Mouse (Mus musculus) C2C12 (cell line): ENCODE data around the gene Gm21190. TPM values are rescaled to one million over a fixed set of nuclear protein-coding genes. Genes with fewer than 3 reads are reported as not detected.
"Not testable (repeated sequence)": the region's sequence is repeated elsewhere in the genome, so short reads cannot be mapped to it uniquely, and the experiment has no call there.

Experiments used
- H3K27me3 ChIP-seq: one replicate; pipeline ENCODE4 v1.6.1; 2011; ENCODE audit not compliant: control insufficient read depth, insufficient read depth, insufficient read length
- H3K36me3 ChIP-seq: one replicate; pipeline ENCODE4 v1.6.1; 2011; ENCODE audit not compliant: control insufficient read depth, insufficient read depth
- H3K4me3 ChIP-seq: one replicate; pipeline ENCODE4 v1.5.1; 2011; ENCODE audit warnings: mild to moderate bottlenecking, control low read depth; ENCODE audit not compliant: poor library complexity, insufficient read depth, severe bottlenecking
- H3K79me2 ChIP-seq: one replicate; pipeline ENCODE4 v1.6.1; 2011; ENCODE audit not compliant: control insufficient read depth, insufficient read depth
- H3K79me3 ChIP-seq: one replicate; pipeline ENCODE4 v1.6.1; 2011; ENCODE audit warnings: low read depth, control low read depth
- H3ac ChIP-seq: one replicate; pipeline ENCODE3; 2011; ENCODE audit warnings: low read depth; ENCODE audit not compliant: control insufficient read depth, insufficient read length
- CEBPB ChIP-seq: IDR thresholded peaks from one replicate; pipeline ENCODE4 v1.6.1; 2011; ENCODE audit warnings: low read depth, mild to moderate bottlenecking, control low read depth, moderate library complexity
- CTCF ChIP-seq: IDR thresholded peaks from one replicate; pipeline ENCODE4 v1.5.1; 2011; ENCODE audit not compliant: control insufficient read depth, insufficient read depth, insufficient read length
- FOSL1 ChIP-seq: IDR thresholded peaks from one replicate; pipeline ENCODE4 v1.8.0; 2011; ENCODE audit warnings: mild to moderate bottlenecking, low read length; ENCODE audit not compliant: poor library complexity, insufficient read depth, severe bottlenecking
- MAX ChIP-seq: IDR thresholded peaks from one replicate; pipeline ENCODE4 v1.6.1; 2011; ENCODE audit warnings: mild to moderate bottlenecking, control low read depth
- MYOD1 ChIP-seq: IDR thresholded peaks from one replicate; pipeline ENCODE4 v1.6.1; 2011; ENCODE audit warnings: low read depth; ENCODE audit not compliant: control insufficient read depth, insufficient read length
- MYOG ChIP-seq: IDR thresholded peaks from one replicate; pipeline ENCODE4 v1.6.1; 2011; ENCODE audit not compliant: control insufficient read depth, insufficient read length; ENCODE audit errors: extremely low read depth
- USF1 ChIP-seq: IDR thresholded peaks from one replicate; pipeline ENCODE4 v1.6.1; 2011; ENCODE audit warnings: low read depth, mild to moderate bottlenecking, control low read depth, moderate library complexity
- polyA plus RNA-seq: library from polyadenylated mRNA; unstranded; fragments of >200 nt; fragmentation: generic; extraction: Trizol; gene quantifications from one replicate; pipeline ENCODE4 v1.2.1, GENCODE M21; 2012; ENCODE audit warnings: missing spikeins

Gene Gm21190
- polyA plus RNA-seq, 1 experiment, result not detected

- not testable (repeated sequence) for H3K4me3 ChIP-seq, H3K27me3 ChIP-seq, H3K36me3 ChIP-seq, H3K79me3 ChIP-seq, H3K79me2 ChIP-seq, H3ac ChIP-seq
These were observed 16.8 kb downstream of the Gm21190 start for GRCm38 (mm10) chr5:15512236-15512635.

- H3K79me2 ChIP-seq, H3K27me3 ChIP-seq, H3K36me3 ChIP-seq, H3ac ChIP-seq, H3K4me3 ChIP-seq, H3K79me3 ChIP-seq: not testable (repeated sequence)
These were observed 19.1 kb downstream of the Gm21190 start for GRCm38 (mm10) chr5:15509911-15510310.

GRCm38 (mm10) chr5:15508460-15509451 is 20.3 kb downstream of the Gm21190 start:
- not testable (repeated sequence) for H3ac ChIP-seq, H3K36me3 ChIP-seq, H3K27me3 ChIP-seq, H3K79me3 ChIP-seq, H3K4me3 ChIP-seq, H3K79me2 ChIP-seq

- not testable (repeated sequence) for H3K79me3 ChIP-seq, H3ac ChIP-seq, H3K27me3 ChIP-seq, H3K36me3 ChIP-seq, H3K79me2 ChIP-seq, H3K4me3 ChIP-seq
These were observed 21.1 kb downstream of the Gm21190 start for GRCm38 (mm10) chr5:15507757-15508459.

GRCm38 (mm10) chr5:15507309-15507619 is 21.8 kb downstream of the Gm21190 start:
- H3K36me3 ChIP-seq, result no peaks in the 10 kb centered on the region
- no peaks in the 10 kb centered on the region for H3K79me2 ChIP-seq
- no peaks in the 10 kb centered on the region for H3K27me3 ChIP-seq
- H3ac ChIP-seq, result no peak overlapping the region
- TF ChIP-seq MYOD1 (no peak), FOSL1 (no peak), CEBPB (no peak), MAX (no peak), CTCF (no peak), MYOG (no peak), USF1 (no peak)
- no peak overlapping the region for H3K4me3 ChIP-seq
- H3K79me3 ChIP-seq, result no peaks in the 10 kb centered on the region

- no peaks in the 10 kb centered on the region for H3K79me3 ChIP-seq
- H3K4me3 ChIP-seq, result no peak overlapping the region
- no peak overlapping the region for H3ac ChIP-seq
- H3K79me2 ChIP-seq, result no peaks in the 10 kb centered on the region
- H3K36me3 ChIP-seq, result no peaks in the 10 kb centered on the region
- H3K27me3 ChIP-seq, result no peaks in the 10 kb centered on the region
- TF ChIP-seq MYOG, result no peak
- TF ChIP-seq CEBPB, result peak; percentile 26
- peak; percentile 51 for TF ChIP-seq CTCF
- TF ChIP-seq USF1, result no peak
These were observed 22.3 kb downstream of the Gm21190 start for GRCm38 (mm10) chr5:15506575-15507308.

GRCm38 (mm10) chr5:15498774-15499400 is 30.1 kb downstream of the Gm21190 start:
- not testable (repeated sequence) for H3K4me3 ChIP-seq, H3ac ChIP-seq, H3K27me3 ChIP-seq, H3K79me2 ChIP-seq, H3K36me3 ChIP-seq, H3K79me3 ChIP-seq

- not testable (repeated sequence) for H3K4me3 ChIP-seq, H3K27me3 ChIP-seq, H3K79me3 ChIP-seq, H3K79me2 ChIP-seq, H3ac ChIP-seq, H3K36me3 ChIP-seq
These were observed 30.7 kb downstream of the Gm21190 start for GRCm38 (mm10) chr5:15498350-15498749.

- not testable (repeated sequence) for H3K79me3 ChIP-seq
These were observed 38.1 kb downstream of the Gm21190 start for GRCm38 (mm10) chr5:15490934-15491333.

More at GRCm38 (mm10) chr5:15490934-15491333, 38.1 kb downstream of the Gm21190 start:
- H3K36me3 ChIP-seq, H3ac ChIP-seq, H3K79me2 ChIP-seq, H3K27me3 ChIP-seq, H3K4me3 ChIP-seq: not testable (repeated sequence)
